Mouse (Mus musculus): ENCODE measurements around the gene Drd3.

- no peak for TF ChIP-seq TAL1 (IDR thresholded peaks at IDR 0.05; ENCODE audit: low read length)
- TF ChIP-seq GATA1 (IDR thresholded peaks at IDR 0.05; ENCODE audit: low read length), result no peak
Observed at GRCm38 (mm10) chr16:43871419-43871818, 117.6 kb downstream of the Drd3 start.
